Mouse (Mus musculus) stomach, postnatal 0 days (tissue): ENCODE data around the gene 6820408C15Rik. TPM values are rescaled to one million over a fixed set of nuclear protein-coding genes. Genes with fewer than 3 reads are reported as not detected.
"Not testable (repeated sequence)": the region's sequence is repeated elsewhere in the genome, so short reads cannot be mapped to it uniquely, and the experiment has no call there.

Experiments
- ATAC-seq: fragments of 200-750 bp; cut with Nextera tagmentation; 2 replicates; pipeline ENCODE4 v1.8.0; 2017; ENCODE audit not compliant: low FRiP score, low TSS enrichment
- DNase-seq: peaks from one replicate; pipeline ENCODE4 v3.0.0-alpha.2; 2016; ENCODE audit warnings: low spot score
- H3K27ac ChIP-seq: fragments of 300-500 bp; sonication (generic); replicated peaks from 2 replicates; pipeline ENCODE4 v1.5.1; 2014; ENCODE audit warnings: mild to moderate bottlenecking, control low read depth
- H3K27me3 ChIP-seq: fragments of 300-500 bp; sonication (generic); 2 replicates; pipeline ENCODE4 v1.6.1; 2014; ENCODE audit warnings: low read length; ENCODE audit not compliant: control insufficient read depth, insufficient read depth
- H3K36me3 ChIP-seq: fragments of 300-500 bp; sonication (generic); 2 replicates; pipeline ENCODE4 v1.6.1; 2014; ENCODE audit warnings: low read length, mixed read lengths; ENCODE audit not compliant: control insufficient read depth, insufficient read depth
- H3K4me1 ChIP-seq: fragments of 300-500 bp; sonication (generic); replicated peaks from 2 replicates; pipeline ENCODE4 v1.6.1; 2014; ENCODE audit warnings: antibody characterized with exemption; ENCODE audit not compliant: control insufficient read depth, insufficient read depth
- H3K4me2 ChIP-seq: fragments of 300-500 bp; sonication (generic); replicated peaks from 2 replicates; pipeline ENCODE4 v1.6.1; 2014; ENCODE audit warnings: low read depth, mild to moderate bottlenecking, control low read depth, moderate library complexity
- H3K4me3 ChIP-seq: fragments of 300-500 bp; sonication (generic); 2 replicates; pipeline ENCODE4 v1.5.1; 2014; ENCODE audit warnings: low read depth, low read length, control low read depth
- H3K9ac ChIP-seq: fragments of 300-500 bp; sonication (generic); 2 replicates; pipeline ENCODE4 v1.6.1; 2014; ENCODE audit warnings: mild to moderate bottlenecking, low read length, control low read depth, mixed read lengths
- H3K9me3 ChIP-seq: fragments of 300-500 bp; sonication (generic); 2 replicates; pipeline ENCODE4 v1.6.1; 2016; ENCODE audit warnings: low read length; ENCODE audit not compliant: control insufficient read depth
- CTCF ChIP-seq: IDR thresholded peaks from 2 replicates; pipeline ENCODE4 v1.5.1; 2016; ENCODE audit warnings: antibody characterized with exemption, low read depth, mild to moderate bottlenecking, moderate library complexity
- EP300 ChIP-seq: optimal IDR thresholded peaks from 2 replicates; pipeline ENCODE3; 2016; ENCODE audit warnings: antibody characterized with exemption
- WGBS: fragments of 180-500 bp; shearing (Covaris S2); extraction: QIAGEN DNeasy Blood & Tissue Kit; methylation state at CpG from one replicate; pipeline ENCODE4 v1.1.7; 2014; 5-methylcytosine and 5-hydroxymethylcytosine counted together
- polyA plus RNA-seq: library from polyadenylated mRNA; unstranded; fragments of >200 nt; fragmentation: Nextera tagmentation; extraction: Ambion mirVana; gene quantifications from 2 replicates; pipeline ENCODE4 v1.2.1, GENCODE M21; 2015

The 6820408C15Rik gene
- polyA plus RNA-seq, 1 experiment from 2014 or later: 0.38 TPM

DNA sequence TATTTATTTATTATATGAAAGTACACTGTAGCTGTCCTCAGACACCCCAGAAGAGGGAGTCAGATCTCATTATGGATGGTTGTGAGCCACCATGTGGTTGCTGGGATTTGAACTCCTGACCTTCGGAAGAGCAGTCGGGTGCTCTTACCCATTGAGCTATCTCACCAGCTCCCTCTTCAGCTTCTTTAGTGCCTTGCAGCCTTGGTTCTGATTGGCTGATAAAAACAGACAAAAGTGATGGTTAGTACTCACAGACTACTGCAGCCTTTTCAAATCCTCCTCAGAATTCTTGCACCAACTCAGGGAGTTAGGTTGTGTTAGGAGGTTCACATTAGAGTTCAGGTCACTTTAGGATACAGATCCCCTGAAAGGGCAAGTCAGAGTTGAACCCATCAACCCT lies 13.1 kb downstream of the 6820408C15Rik start:
- not testable (repeated sequence) for H3K27me3 ChIP-seq, H3K27ac ChIP-seq, H3K4me1 ChIP-seq, H3K9me3 ChIP-seq, DNase-seq, H3K36me3 ChIP-seq, H3K4me3 ChIP-seq, H3K4me2 ChIP-seq, ATAC-seq, H3K9ac ChIP-seq
- WGBS: 83% methylated on average over 2 of the region's 2 CpGs
- TF ChIP-seq CTCF: peak; percentile 40

DNA sequence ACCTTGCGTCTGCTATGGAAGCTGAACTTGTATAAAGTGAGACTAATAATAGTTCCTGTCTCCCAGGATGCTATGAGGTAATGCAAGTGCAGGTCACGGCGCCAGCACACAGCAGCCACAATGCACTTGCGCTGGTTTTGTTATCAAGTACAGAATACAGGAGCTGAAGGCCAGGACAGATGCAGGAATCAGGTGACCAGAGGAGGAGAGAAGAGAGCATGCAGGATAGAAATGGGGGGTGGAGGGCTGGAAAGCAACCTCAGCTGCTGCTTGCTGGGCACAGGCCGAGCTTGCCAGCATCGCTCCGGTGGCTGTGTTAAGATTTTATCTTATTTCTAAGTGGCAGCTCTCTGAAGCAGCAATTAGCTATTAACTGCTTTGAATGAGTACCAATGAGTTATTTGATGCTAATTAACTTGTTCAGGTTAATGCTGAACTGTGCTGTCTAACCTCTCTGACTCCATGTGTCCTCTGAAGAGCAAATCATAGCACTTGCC lies 21.1 kb downstream of the 6820408C15Rik start:
- Histone ChIP-seq H3K4me2 (no peak overlapping the region), H3K9me3 (no peaks in the 10 kb centered on the region), H3K27me3 (no peaks in the 10 kb centered on the region), H3K4me1 (no peaks in the 10 kb centered on the region), H3K27ac (no peak overlapping the region), H3K36me3 (no peaks in the 10 kb centered on the region), H3K9ac (no peak overlapping the region), H3K4me3 (no peak overlapping the region)
- no peak for DNase-seq
- 74% methylated on average over 7 of the region's 7 CpGs for WGBS
- TF ChIP-seq CTCF (no peak), EP300 (no peak)
- ATAC-seq: no peak

DNA sequence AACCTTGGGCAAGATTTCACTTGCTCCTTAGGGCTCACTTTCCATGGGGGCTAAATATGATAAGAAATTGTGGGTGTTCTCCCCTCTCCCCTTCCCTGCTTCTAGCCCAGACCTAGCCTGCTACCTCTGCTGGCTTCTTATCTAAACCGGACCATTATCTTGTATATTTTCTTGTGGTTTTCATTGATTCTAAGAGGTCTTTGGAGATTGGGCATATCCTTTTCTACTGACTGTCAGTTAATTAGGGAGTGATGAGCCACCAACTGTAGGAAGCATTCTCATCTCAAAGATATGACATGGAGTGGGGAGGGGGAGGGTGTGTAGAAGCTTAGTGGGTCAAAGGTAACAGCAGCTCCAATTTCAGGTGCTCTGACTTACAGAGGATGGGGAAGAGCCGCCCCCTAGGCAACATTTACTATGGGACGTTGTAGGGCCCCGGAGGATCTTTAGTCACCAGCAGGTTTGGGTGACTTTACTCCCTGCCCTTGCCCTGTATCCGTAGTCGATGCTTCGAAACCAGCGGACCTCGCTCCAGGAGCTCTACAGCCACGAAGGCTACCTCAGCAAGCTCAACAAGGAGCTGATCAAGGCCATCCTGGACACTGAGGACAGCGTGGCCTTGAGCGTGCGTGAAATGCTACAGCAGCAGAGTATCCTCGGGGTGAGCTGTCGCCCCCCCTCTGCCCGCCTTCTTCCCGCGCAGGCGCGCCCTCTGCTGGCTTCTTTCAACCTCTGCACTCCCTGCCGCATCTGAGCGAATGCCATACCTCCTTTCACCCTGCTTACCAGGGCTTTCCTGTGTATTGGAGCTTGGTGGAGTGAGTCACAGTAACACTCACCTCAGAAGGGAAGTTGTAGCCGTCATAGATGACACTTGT lies 21.8 kb downstream of the 6820408C15Rik start:
- Histone ChIP-seq H3K36me3 (no peaks in the 10 kb centered on the region), H3K9ac (no peak overlapping the region), H3K4me2 (peak overlapping the region; percentile 53), H3K4me1 (no peaks in the 10 kb centered on the region), H3K27me3 (no peaks in the 10 kb centered on the region), H3K9me3 (no peaks in the 10 kb centered on the region), H3K27ac (no peak overlapping the region), H3K4me3 (0 out of 2 replicates have a peak overlapping the region, but pooled peaks have one; percentile 12)
- TF ChIP-seq EP300: no peak
- peak; percentile 98 for TF ChIP-seq CTCF
- ATAC-seq (peak; percentile 85), DNase-seq (peak; percentile 85)
- WGBS: 5% methylated on average over 23 of the region's 23 CpGs

DNA sequence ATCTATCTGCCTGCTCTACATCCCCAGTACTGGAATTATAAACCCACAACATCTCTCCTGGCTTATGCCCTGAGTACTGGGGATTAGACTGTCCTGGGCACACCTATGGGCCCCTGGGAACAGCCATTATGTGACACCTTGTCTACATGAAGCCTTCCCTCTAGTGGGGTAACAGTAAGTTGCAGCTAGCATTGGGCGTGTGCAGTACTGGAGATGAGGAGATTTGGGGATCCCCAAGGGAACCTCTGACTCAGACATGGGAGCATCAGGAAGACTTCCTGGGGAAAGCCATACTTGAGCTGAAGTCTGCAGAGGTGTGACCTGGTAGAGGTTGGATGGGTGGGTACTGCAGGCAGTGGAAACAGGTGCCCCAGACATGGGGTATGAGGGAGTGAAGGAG lies 23.6 kb downstream of the 6820408C15Rik start:
- peak; percentile 64 for TF ChIP-seq CTCF
- no peak for TF ChIP-seq EP300
- H3K27me3 ChIP-seq: no peaks in the 10 kb centered on the region
- no peak overlapping the region for H3K27ac ChIP-seq
- no peak overlapping the region for H3K4me2 ChIP-seq
- H3K9ac ChIP-seq: no peak overlapping the region
- DNase-seq: no peak
- 42% methylated on average over 1 of the region's 1 CpGs for WGBS
- no peaks in the 10 kb centered on the region for H3K36me3 ChIP-seq
- no peak overlapping the region for H3K4me3 ChIP-seq
- H3K9me3 ChIP-seq: no peaks in the 10 kb centered on the region
- peak; percentile 33; the same call in 1 of the 2 replicates for ATAC-seq
- H3K4me1 ChIP-seq: no peaks in the 10 kb centered on the region

DNA sequence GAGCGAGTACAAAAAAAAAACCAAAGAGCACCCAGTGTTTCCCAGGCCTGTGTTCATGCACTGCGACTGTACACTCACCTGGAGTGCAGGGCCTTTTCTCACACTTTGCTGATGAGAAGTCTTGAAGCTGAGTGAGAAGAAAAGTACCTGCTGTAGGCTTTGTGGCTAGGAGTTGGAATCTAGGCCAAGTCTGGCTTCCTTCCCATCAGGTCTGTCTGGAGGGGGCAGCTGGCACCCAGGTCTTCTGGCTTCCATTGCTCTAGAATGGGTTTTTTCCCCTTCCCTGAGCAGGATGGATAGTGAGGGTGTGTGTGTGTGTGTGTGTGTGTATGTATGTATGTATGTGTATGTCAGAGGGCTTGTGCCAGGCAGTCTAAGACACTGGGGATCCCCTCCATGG lies 24.4 kb downstream of the 6820408C15Rik start:
- ATAC-seq: no peak
- H3K4me1 ChIP-seq: no peaks in the 10 kb centered on the region
- no peak overlapping the region for H3K4me2 ChIP-seq
- TF ChIP-seq EP300 (no peak), CTCF (no peak)
- no peaks in the 10 kb centered on the region for H3K27me3 ChIP-seq
- 73% methylated on average over 2 of the region's 2 CpGs for WGBS
- no peak overlapping the region for H3K27ac ChIP-seq
- H3K9me3 ChIP-seq: no peaks in the 10 kb centered on the region
- H3K4me3 ChIP-seq: no peak overlapping the region
- no peak for DNase-seq
- H3K9ac ChIP-seq: no peak overlapping the region
- H3K36me3 ChIP-seq: no peaks in the 10 kb centered on the region

DNA sequence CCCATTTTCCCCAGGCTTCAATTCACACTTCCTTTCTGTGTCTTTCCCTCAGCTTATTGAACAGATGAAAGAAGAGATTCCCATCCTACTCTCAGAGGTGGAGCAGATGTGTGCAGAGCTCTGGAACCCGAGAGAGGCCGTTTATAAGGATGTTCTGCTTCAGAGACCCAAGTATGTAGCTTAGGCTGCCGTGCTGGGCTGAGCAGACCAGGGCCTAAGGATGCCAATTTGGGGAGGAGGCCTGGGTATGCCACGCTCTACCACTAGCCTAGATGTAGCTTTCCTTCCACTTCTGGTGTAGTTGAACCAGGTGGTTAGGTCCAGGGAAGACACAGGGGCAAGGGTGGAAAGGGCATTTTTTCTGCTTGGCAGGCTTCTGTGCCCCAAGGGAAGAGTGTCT lies 26.9 kb downstream of the 6820408C15Rik start:
- H3K27ac ChIP-seq: no peak overlapping the region
- no peaks in the 10 kb centered on the region for H3K27me3 ChIP-seq
- ATAC-seq (no peak), DNase-seq (no peak)
- no peak overlapping the region for H3K4me2 ChIP-seq
- 86% methylated on average over 4 of the region's 4 CpGs for WGBS
- no peak overlapping the region for H3K4me3 ChIP-seq
- no peak for TF ChIP-seq EP300
- TF ChIP-seq CTCF: no peak
- no peaks in the 10 kb centered on the region for H3K36me3 ChIP-seq
- no peaks in the 10 kb centered on the region for H3K4me1 ChIP-seq
- H3K9ac ChIP-seq: no peak overlapping the region
- no peaks in the 10 kb centered on the region for H3K9me3 ChIP-seq
